Mouse (Mus musculus): ENCODE measurements at regions not wholly inside any gene's neighbourhood (a gene's known extent, or its start where the extent isn't known, plus 50 kb on each side); places are given as distances from the start of the nearest gene placed in this dataset.
A peak's percentile ranks its signal among the peaks of the same experiment; 100 is the strongest.

DNA sequence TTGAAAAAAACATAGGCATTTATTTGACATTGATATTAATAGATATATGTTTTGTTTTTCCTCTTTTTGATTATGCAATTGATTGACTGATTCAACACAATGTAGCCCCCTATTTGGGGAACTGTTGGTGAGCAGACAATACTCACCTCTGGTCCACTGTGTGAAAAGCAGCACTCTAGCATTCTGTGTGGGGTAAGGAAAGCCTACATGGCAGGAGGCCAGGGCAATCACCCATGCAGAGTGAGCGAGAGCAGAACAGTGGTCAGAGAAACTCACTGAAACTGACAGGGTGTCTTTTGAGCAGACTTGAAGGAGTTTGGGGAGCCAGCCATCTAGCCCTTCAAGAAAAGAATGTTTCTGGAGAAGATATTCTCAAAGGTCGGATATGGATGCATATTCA is 73.2 kb upstream of the Azi2 start:
- DNase-seq (ENCODE audit: low read depth) = no peak

DNA sequence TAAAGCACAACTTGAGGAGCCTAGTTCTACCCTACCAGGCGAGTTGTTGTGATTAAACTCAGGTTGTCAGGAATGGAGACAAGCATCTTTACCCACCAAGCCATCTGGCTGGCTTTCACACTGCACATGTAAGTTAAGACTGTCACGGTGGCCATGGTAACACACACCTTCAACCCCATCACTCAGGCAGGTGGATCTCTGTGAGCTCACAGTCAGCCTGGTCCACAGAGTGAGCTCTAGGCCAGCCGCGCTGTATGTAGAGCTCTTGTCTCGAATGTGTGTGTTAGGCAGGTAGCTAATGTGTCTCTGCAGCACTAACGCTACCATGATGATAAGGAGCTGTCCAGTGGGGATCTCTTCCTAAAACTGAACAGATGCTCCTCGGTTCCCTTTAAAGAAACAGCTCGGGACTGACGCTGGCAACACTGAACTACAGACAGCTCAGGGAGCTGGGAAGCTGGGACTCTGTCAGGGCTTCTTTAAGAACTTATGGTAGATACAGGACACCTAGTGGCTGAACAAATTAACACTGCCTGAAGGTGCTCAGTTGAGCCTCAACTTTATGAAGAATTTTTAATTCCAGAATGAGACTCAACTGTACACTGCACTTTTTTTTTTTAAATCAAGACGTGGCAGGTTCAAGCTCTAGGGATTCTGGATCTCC is 73.8 kb upstream of the Azi2 start:
- DNase-seq (ENCODE audit: low read depth) = peak; percentile 14

DNA sequence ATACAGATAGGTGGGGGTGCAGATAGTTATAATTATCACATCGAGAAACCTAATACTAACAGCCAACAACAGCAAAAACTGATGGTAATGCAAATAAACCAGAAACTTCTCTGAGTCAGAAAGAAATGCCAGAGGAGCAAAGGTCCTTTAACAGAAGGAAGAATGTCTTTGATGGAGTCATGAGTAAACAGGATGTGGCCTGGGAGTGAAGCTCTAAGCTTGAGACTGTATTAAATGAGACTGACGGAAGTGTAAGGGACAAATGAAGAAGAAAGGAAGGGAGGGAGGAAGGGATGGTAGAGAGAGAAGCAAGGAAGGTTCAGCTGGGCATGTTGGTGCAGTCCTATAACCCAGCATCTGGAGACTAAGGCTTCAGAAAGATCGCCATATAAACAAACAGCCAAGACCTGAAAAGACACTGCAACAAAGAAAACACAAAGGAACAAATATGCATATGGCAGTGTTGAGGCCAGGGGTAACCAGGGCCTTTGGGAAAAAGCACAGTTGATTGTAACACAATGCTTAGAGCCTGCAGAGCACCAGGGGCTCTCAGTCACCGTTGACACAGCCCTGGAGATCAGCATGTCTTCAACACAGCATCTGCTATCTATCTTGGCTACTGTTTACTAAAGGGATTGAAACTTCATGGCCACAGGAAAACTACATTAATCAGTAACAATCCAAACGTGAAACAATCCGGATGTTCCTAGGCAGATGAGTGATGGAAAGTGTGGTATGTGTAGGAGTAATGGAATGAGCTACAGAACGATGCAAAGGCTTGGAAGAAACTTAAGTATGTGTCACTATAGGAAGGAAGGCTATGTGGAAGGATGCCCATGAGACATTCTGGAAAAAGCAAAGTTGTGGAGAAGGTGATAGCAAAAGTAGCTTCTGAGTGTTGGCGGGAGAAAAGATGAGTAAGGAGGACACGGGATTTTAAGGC is 77.9 kb upstream of the Azi2 start:
- peak; percentile 2 for DNase-seq (ENCODE audit: low read depth)

DNA sequence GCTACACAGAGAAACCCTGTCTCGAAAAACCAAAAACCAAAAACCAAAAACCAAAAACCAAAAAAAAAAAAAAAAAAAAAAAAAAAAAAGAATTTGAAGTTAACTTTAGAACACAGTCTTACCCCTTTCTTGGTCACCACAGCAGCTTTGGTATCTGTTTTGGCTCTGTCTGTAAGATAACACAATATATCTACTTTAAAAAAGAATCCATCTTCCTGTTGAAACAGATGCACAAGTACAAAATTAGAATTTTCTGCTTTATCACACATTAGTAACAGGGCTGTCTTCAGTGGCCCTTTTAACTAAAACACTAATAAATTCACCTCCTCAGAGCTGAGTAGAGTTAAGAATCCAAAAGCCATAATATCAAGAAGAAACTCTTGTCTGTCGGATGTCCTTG is 80.5 kb upstream of the Azi2 start:
- no peak for DNase-seq (ENCODE audit: low read depth)

DNA sequence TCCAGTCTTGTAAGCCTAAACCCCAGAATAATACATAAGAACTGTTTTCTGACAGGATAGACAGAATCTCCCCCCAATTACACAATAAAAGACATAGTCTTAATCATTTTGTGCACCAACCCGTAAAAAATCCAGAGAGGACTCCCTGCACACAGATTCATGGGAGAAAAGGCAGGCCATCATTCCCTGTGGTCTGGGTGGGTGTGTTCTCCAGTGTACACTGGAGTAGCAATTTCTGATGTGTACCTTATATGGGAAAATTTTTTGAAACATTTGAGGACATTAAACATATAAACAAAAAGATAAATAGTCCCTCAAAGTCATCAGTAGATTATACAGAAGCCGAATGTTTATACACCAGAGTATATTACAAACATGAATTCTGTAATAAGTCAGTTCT is 83.1 kb upstream of the Azi2 start:
- no peak for DNase-seq (ENCODE audit: low read depth)

DNA sequence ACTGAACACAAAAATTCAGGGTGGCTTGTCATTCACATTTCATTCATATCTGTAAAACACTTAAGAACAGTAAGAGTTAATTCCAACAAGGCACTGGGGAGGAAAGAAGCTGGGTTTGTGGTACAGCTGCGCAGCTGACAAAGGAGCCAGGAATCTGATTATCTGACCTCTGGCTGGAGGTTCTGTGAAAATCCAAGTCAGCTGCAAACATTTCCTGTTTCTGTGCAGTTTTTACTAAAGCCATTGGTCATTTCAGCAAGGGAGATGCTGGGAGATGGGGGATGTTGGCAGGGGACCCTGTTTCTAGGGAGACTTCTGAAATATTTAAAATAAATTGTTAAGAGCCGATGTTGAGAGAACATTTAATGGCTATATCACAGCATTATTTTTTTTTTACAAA is 83.6 kb upstream of the Azi2 start:
- peak; percentile 51 for DNase-seq (ENCODE audit: low read depth)

DNA sequence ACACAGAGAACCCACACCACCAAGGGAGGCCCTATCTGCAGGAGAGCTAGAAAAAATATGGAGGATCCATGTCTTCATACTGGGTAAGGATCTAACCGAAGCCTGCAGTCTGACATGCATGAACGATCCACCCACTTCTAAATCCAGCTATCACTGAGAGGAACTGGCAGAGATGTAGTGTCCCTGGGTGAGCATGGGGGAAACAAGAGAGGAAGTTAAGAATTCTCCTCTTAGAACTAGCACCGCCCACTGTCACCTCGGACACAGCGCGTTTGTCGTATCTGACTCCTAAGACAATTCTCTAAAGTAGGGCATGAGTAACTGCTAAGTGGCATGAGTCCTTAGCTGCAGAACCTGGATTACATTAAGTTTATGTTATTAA is 112.8 kb upstream of the Azi2 start:
- DNase-seq (ENCODE audit: low read depth) = no peak

DNA sequence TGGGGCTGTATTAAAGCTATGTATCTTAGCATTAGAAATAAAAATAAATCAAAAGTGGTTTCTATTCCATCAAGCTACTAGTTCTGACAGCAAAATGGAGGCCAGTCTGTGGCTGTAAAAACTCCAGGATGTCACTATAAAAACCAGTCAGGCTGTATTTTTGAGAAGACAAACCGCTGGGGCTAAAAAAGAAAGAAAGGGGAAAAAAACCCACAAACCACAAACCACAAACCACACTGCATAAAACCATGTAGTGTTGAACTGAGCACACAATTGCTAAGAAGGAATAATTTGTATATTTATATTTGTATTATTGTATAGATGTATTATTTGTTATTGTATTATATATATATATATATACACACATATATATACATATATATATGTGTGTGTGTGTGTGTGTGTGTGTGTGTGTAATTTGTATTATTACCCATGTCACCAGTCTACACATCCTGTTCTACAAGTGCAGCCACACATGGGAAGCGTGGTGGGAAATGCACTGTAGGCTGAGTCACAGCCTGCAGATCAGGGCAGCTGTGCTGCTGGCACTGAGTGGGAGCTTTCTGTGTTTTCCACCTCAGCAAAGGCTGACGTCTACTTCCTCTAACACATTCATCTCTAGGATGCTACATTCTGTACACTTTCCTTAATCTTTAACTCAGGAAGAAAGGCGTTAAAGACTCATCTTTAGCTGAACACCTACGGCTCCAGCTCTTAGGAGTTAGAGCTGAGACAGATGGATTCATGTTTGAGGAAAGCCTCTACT is 113.4 kb upstream of the Azi2 start:
- peak; percentile 14 for DNase-seq (ENCODE audit: low read depth)

DNA sequence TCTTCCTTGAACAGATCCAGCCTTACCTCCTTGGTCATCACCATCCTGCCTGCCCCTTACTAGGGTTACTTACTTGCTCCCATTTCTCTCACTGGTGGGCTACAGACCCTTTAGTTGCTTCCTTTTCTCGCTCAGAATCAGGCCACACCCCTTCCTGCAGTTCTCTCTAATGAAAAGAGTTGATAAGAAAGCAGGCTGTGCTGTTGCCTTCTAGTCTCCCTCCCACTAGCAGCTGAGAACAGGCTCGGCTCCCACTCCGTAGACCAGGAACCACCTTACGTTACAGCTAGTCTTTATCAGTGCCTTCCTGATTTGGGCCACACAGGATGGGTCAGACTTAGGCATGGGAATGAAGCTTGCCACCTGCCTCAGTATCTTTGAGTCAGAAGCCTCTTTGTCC is 117.3 kb upstream of the Azi2 start:
- DNase-seq (ENCODE audit: low read depth) = no peak

DNA sequence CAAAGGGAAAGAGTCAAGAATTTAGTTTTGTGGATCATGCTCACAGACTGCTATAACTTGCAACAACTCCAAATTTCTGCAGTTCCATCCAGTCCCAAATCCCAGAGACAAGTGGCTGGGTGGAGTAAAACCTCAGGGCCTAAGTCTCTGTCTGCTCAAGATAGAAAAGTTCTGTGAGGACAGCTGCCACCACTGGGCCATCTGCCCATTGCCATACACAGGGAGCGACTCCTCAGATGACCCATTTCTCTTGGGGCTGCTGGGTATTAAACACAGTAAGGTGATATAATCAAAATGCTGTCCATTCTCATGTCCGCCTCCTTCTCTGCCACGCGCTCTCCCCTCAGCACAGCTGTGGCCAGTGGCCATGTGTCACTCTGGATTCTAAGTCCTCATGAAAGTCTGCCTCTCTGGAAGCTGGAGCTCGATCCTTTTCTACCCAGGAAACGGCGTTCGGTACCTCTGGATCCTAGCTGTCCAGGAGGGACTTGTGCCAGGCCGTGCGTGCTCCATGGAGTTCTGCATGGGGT is 132.3 kb upstream of the Azi2 start:
- no peak for DNase-seq (ENCODE audit: low read depth)

DNA sequence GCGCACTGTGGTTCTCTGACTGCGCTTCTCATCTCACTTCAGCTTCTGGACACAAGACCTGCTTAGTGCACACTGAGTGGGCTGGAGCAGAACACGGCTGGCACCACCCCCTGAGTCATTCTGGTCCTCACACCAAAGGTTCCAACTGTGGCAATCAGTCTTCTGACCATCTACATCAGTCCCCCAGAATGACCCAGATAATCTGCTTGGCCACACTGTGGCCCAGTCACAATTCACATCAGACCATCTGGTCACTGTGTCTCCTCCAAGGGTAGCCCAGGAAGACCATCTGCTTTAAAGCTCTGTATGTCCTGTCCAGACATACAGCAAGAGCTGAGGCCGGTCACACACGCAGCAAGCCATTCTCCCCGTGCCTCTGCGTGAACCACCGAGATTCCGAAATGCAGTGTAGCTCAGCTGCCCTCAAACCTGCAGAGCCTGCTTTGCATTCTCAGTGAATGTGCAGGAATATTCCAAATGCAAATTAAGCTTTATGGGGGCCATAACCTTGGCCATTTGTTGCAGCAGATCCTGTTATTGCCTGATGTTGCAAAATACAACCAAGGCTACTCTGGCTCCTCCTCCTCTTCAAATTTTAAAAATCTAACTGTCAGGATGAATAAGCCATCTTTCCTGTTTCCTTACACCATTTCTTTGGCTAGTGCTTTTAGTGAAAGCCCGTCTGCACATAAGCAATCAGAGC is 135.1 kb upstream of the Azi2 start:
- DNase-seq (ENCODE audit: low read depth) = no peak

DNA sequence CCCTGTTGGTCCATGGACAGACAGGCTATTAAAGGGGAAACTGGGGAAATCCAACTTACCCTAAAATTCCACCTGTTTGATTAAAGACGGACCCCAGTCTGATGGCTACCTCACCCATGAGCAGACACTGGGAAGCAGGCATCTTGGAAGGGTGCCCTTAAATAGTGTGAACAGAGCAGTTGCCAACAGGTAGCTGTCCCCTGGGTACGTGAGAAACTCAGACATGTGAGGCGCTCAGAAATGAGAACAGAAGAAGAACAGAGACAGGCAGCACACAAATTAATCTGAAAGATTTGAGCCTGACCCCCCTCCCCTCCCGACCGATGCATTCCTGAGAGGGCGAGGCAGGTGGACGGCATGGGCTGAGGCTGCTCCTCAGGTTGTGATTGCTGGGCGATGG is 135.7 kb upstream of the Azi2 start:
- DNase-seq (ENCODE audit: low read depth) = no peak

DNA sequence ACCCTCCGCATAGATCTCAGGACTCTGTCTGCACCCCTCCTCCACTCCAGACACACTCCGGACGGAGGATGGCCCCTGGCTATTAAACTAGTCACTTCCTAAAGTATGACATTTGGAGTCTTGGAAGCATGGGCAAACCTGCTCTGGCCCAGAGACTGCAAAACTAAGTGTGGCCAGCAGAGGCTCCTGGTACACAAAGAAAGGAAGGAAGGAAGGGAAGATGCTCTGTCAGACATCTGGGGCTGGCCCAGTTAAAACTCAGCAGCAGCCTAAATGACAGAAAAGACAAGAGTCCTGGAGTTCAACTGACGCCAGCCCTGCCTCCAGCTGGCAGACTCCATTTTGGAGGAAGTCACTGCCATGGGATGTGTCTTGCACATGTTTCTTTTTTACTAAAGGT is 137.3 kb upstream of the Azi2 start:
- peak; percentile 9 for DNase-seq (ENCODE audit: low read depth)

DNA sequence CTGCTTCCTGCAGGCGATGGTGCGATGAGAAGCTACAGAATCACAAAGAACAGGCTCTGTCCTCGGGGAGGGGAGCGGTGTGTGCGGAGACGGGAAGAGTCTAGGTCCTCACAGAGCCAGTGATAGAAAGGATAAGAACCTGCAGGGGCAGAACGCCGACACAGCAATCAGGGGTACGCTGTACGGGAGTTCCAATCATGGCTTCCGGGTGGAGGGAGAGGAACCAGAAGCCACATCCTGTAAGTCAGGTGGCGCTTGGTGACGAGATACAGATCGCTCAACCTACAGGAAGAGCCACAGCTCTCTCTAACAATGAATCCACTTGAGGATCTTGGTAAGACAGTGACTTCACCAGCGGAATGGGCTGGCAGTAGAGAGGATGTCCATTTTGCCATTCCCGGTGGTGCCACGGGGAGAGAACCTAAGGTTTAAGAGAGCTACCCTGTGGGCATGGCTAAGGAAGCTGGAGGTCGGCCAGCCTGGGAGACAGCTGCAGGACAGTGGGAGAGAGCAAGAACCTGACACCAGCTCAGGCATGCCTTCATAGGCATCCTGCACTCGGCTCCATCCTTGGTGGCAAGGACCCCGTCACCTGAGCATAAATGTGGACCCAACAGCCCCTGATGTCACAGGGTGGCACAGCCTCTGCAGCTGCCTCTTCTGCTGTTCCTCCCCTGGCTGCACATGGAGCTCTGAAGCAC is 137.9 kb upstream of the Azi2 start:
- no peak for DNase-seq (ENCODE audit: low read depth)

DNA sequence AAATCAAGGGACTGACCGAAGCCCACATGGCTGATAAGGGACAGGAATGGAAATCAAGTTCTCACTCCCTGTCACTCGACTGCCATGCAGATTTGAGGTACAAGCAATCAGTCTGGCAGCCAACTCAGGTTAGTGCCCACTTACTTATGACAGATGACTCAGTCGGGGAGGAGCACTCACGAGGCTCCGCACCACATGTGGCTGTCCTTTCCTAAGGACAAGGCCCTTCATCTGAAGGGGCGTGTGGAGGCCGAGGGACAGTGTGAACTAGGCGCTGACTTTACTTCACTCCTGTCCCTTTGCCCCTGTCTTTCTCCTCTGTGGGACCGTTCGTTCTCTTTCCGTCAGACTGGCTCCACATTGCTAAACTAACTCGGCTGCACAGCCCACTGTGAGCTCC is 139.7 kb upstream of the Azi2 start:
- no peak for DNase-seq (ENCODE audit: low read depth)

DNA sequence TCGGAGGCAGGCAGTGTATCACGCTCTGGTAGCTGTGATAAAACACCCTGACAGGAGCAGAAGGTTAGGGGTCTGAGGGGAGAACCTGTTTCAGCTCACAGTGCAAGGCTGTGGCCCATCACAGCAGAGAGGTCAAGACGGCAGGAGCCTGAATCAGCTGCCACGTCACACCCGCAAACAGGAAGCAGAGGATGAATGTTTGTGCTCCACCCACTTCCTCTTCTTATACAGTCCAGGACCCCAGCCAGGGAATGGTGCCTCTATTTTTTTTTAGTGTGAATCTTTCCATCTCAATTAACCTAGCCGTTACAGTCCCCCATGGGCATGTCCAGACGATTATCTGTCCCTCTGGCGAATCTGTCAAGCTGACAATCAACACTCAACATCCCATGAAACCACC is 143.8 kb upstream of the Azi2 start:
- DNase-seq (ENCODE audit: low read depth) = no peak

DNA sequence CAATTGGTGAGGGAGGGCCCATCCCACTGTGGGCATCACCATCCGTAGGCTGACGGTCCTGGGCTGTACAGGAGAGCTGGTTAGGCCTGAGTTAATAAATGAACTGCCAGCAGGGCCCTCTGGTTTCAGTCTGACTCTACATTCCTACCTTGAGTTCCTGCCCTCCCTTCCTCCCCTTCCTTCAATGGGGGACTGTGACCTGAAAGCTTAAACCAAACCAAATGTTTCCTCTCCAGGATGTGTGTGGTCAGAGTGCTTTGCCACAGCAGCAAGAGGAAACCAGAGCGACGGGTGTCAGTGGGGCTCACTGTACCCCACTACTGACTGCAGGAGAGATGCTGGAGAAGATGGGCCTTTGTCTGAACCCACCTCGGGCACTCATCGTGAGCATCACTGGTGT is 147.7 kb upstream of the Azi2 start:
- no peak for DNase-seq (ENCODE audit: low read depth)

DNA sequence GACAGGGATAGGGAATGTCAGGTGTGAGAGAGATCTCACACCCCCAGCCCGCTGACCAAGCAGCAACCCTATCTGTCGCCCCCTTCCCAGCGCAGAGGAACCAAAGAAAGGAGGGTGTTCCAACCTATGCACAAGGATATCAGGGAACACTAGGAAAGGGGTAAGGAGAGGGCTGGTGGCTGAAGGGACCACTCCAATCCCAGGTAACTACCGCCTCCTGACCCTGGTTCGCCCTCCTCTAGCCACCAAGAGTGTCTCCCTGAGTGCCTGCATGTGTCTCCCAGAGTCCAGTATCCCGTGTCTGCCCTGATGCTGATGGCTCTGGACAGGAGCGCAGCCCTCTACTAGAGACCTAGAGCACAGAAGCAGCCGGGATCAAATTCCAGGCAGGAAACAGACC is 167.1 kb upstream of the Azi2 start:
- no peak for DNase-seq (ENCODE audit: low read depth)

DNA sequence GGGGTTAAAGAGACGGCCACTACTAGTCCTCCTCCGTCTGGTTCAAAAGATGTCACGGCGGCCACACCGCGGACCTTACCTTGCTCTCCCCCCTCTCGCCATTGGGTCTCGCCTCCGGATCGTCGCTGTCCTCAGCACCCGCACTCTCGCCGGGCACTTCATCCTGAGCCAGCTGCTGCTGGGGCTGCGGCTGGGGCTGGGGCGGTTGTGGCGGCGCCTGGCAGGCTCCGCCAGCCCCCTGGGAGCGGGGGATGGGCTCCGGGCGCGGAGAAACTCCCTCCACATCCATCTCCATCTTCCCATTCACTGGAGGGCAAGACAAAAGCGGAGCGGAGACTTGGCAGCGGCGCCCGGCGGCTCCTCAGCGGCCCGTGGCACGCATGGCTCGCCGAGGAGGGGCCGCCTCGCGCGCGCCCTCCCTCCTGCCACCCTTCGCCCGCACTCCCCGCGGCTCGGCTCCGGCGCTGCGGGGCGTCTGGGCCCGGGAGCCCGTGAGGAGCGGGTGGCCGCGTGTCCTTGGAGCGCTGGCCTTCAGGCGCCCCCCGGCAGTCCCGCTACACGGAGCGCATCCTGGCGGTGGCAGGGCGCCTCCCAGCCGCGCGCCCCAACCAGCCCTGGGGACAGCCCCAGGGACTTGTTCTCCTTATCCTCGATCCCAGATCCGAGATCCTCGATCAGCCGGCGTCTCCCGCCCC is 167.8 kb upstream of the Azi2 start:
- DNase-seq (ENCODE audit: low read depth) = no peak

DNA sequence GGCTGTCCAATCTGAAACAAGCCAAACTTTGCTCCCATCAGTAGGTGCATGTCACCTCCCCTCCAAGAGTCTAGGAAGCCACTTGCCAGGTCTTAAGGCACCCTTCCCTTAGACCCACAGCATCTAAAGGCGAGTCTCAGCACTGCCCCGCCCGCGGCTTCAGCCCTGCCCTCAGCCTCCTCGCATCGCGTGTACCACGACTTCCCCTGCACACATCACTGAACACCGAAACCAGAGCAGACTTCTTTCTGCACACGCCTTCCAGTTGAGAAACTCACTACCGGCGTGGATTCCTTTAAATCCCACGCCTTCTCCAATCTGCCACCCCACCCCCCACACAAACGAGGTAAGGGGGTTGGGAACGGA is 168.3 kb upstream of the Azi2 start:
- no peak for DNase-seq (ENCODE audit: low read depth)

DNA sequence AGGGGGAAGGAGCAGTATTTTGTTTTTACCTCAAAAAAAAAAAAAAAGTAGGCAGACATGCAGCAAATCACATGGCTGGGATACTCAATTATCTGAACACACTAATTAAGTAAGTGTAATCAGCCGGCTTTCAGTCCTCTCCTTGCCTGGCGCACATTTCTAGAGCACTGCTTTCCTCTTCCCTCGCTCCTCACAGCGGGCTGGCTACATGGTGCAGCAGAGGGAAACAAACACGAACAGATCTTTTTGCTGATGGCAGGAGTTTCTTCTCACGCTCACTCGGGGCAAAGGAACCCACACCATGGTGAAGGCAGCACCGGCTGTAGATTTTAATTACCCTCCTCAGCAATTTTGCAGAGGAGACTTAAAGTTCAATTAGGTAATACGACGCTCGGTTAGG is 169.7 kb upstream of the Azi2 start:
- no peak for DNase-seq (ENCODE audit: low read depth)
